Mouse (Mus musculus): ENCODE results near the gene Med12l.

- no peak for TF ChIP-seq CTCF (IDR thresholded peaks at IDR 0.05; ENCODE audit: low read depth)
- TF ChIP-seq EP300 (IDR thresholded peaks at IDR 0.05; ENCODE audit: low read depth) = no peak
These were observed 61.1 kb downstream of the Med12l start for GRCm38 (mm10) chr3:59066558-59067294.
